Mouse (Mus musculus) liver, embryonic 14.5 days (tissue): ENCODE results near the gene Camkk2. TPM values are rescaled to one million over a fixed set of nuclear protein-coding genes. Genes with fewer than 3 reads are reported as not detected.

ENCODE experiments used
- ATAC-seq: fragments of 200-750 bp; cut with Nextera tagmentation; 2 replicates; pipeline ENCODE4 v1.8.0; 2017; ENCODE audit warnings: moderate number of reproducible peaks, mild to moderate bottlenecking, moderate library complexity; ENCODE audit not compliant: insufficient read depth
- DNase-seq, 3 experiments: peaks; one replicate each; pipeline ENCODE4 v3.0.0-alpha.2; 2012 to 2013; ENCODE audit warnings: low read depth in 3 of 3, low spot score in 3 of 3
- H3K27ac ChIP-seq: fragments of 300-500 bp; sonication (generic); 2 replicates; pipeline ENCODE4 v1.5.1; 2014; ENCODE audit warnings: moderate library complexity, mild to moderate bottlenecking, control low read depth, inconsistent platforms
- H3K27me3 ChIP-seq: fragments of 300-500 bp; sonication (generic); 2 replicates; pipeline ENCODE4 v1.6.1; 2014; ENCODE audit warnings: mild to moderate bottlenecking, low read length, moderate library complexity; ENCODE audit not compliant: control insufficient read depth, insufficient read depth
- H3K36me3 ChIP-seq: fragments of 300-500 bp; sonication (generic); replicated peaks from 2 replicates; pipeline ENCODE4 v1.6.1; 2014; ENCODE audit warnings: low read depth; ENCODE audit not compliant: control insufficient read depth, insufficient read depth
- H3K4me1 ChIP-seq, 2 experiments: fragments of 200-500 bp in 1 of 2; fragments of 300-500 bp in 1 of 2; sonication (generic) in 1 of 2; replicated peaks; 2 replicates each; pipeline ENCODE4 v1.6.1; 2012 to 2014; ENCODE audit warnings: antibody characterized with exemption in 1 of 2, inconsistent platforms in 1 of 2, low read length in 1 of 2; ENCODE audit not compliant: control insufficient read depth in 2 of 2, insufficient read depth in 2 of 2
- H3K4me2 ChIP-seq: fragments of 300-500 bp; sonication (generic); 2 replicates; pipeline ENCODE4 v1.6.1; 2014; ENCODE audit warnings: low read depth, mild to moderate bottlenecking, control low read depth, moderate library complexity
- H3K4me3 ChIP-seq, 2 experiments: fragments of 200-500 bp in 1 of 2; fragments of 300-500 bp in 1 of 2; sonication (generic) in 1 of 2; 2 replicates each; pipeline ENCODE4 v1.5.1; 2012 to 2014; ENCODE audit warnings: low read depth in 2 of 2, low read length in 2 of 2, mild to moderate bottlenecking in 2 of 2, control low read depth in 1 of 2, inconsistent platforms in 1 of 2, moderate library complexity in 1 of 2; ENCODE audit not compliant: insufficient read depth in 1 of 2
- H3K9ac ChIP-seq: fragments of 300-500 bp; sonication (generic); replicated peaks from 2 replicates; pipeline ENCODE4 v1.6.1; 2014; ENCODE audit warnings: mild to moderate bottlenecking, control low read depth, moderate library complexity
- H3K9me3 ChIP-seq: fragments of 300-500 bp; sonication (generic); 2 replicates; pipeline ENCODE4 v1.6.1; 2016; ENCODE audit warnings: low read length, mixed read lengths; ENCODE audit not compliant: control insufficient read depth
- CTCF ChIP-seq: IDR thresholded peaks from 2 replicates; pipeline ENCODE4 v1.5.1; 2016; ENCODE audit warnings: antibody characterized with exemption, low read depth, control low read depth
- EP300 ChIP-seq: IDR thresholded peaks from 2 replicates; pipeline ENCODE4 v1.6.1; 2016; ENCODE audit warnings: antibody characterized with exemption, low read depth
- WGBS: fragments of 180-500 bp; shearing (Covaris S2); extraction: QIAGEN DNeasy Blood & Tissue Kit; methylation state at CpG from one replicate; pipeline ENCODE4 v1.1.7; 2014; ENCODE audit not compliant: insufficient replicate concordance; 5-methylcytosine and 5-hydroxymethylcytosine counted together
- polyA plus RNA-seq, 2 experiments: library from polyadenylated mRNA; depleted of rRNA in 1 of 2; stranded (reverse) in 1 of 2; unstranded in 1 of 2; fragments of >200 nt; fragmentation: Nextera tagmentation in 1 of 2; extraction: Ambion mirVana in 1 of 2; gene quantifications; 2 replicates each; pipeline versions ENCODE4 v1.2.1 to v1.2.3; 2012 to 2014

The Camkk2 gene
- polyA plus RNA-seq, 2 experiments, result 5.9 to 6.3 TPM

DNA sequence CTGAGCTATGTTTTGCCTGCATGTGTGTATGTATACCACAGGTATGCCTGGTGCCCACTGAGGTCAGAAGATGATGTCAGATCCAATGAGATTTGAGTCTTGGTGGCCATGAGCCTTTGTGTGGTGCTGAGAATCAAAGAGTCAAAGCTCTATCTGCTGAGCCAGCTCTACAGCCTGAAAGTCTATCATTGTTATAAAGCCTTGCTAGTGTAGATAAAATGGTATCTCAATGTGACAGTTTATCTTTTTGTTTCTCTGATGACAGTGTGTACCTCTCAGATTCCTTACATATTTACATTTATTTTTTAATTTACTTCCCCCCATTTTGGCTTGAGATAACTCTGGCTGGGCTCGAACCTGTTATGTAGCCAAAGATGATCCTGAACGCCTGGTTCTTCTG, 75.6 kb downstream of the Camkk2 start:
- ATAC-seq, result no peak
- Histone ChIP-seq H3K4me1 (peaks cover 34 to 45% of the 10 kb centered on the region in 2 experiments), H3K4me2 (no peak overlapping the region), H3K27ac (no peak overlapping the region), H3K27me3 (no peaks in the 10 kb centered on the region), H3K9me3 (no peaks in the 10 kb centered on the region), H3K36me3 (no peaks in the 10 kb centered on the region), H3K9ac (no peak overlapping the region), H3K4me3 (no peak overlapping the region)
- TF ChIP-seq EP300, result peak; percentile 57
- no peak for TF ChIP-seq CTCF
- 39% methylated on average over 2 of the region's 2 CpGs for WGBS
- no peak for DNase-seq

DNA sequence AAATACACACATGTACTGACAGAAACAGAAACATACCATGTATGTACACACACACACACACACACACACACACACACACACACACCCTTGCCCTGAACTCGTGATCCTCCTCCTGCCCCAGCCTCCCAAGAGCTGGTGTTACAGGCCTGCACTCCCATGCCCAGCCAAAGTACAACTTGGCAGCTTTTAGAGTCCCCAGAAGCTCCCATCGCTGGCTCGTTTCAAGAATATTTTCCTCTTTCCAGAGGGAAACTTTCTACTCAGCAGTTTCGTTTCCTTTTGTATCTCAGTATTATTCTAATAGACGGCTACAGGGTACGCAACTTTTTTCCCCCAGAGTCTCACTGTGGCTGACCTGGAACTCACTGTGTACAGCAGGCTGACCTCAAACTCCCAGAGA, 77.1 kb downstream of the Camkk2 start:
- 70% methylated on average over 6 of the region's 6 CpGs for WGBS

DNA sequence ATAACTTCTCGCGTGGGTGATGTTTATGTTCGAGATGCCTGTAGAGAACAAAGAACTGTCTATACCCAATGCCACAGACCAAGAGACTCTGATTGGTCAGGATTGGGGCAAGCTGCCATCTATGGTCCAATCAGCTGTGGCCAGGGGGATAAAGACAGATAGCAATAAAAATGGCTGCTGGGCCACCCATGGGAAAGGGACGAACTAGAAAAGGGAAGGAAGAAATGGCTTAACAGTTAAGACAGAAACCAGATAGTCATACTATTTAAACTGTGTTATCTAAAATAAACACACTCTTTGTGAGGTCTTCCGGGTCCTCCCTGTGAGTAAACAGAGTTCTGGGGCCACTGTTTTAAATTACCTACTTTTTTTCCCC, 78.4 kb downstream of the Camkk2 start:
- Histone ChIP-seq H3K9ac (no peak overlapping the region), H3K4me2 (peak overlapping the region; percentile 54), H3K27me3 (no peaks in the 10 kb centered on the region), H3K27ac (peak overlapping the region; percentile 53), H3K9me3 (no peaks in the 10 kb centered on the region), H3K4me3 (no peak overlapping the region), H3K4me1 (peaks cover 40 to 50% of the 10 kb centered on the region in 2 experiments), H3K36me3 (no peaks in the 10 kb centered on the region)
- no peak for TF ChIP-seq CTCF
- TF ChIP-seq EP300, result no peak
- 25% methylated on average over 5 of the region's 5 CpGs for WGBS
- peak; percentile 70 for ATAC-seq
- DNase-seq, result peak in 2 of 3 experiments; percentile 43 to 49

More for the DNA sequence above, 77.1 kb downstream of the Camkk2 start:
- Histone ChIP-seq H3K4me2 (no peak overlapping the region), H3K27ac (no peak overlapping the region), H3K9me3 (no peaks in the 10 kb centered on the region), H3K27me3 (no peaks in the 10 kb centered on the region), H3K4me1 (peaks cover 34 to 46% of the 10 kb centered on the region in 2 experiments), H3K9ac (no peak overlapping the region), H3K36me3 (no peaks in the 10 kb centered on the region), H3K4me3 (no peak overlapping the region)
- no peak for DNase-seq
- no peak for ATAC-seq
- TF ChIP-seq EP300 (no peak), CTCF (no peak)

DNA sequence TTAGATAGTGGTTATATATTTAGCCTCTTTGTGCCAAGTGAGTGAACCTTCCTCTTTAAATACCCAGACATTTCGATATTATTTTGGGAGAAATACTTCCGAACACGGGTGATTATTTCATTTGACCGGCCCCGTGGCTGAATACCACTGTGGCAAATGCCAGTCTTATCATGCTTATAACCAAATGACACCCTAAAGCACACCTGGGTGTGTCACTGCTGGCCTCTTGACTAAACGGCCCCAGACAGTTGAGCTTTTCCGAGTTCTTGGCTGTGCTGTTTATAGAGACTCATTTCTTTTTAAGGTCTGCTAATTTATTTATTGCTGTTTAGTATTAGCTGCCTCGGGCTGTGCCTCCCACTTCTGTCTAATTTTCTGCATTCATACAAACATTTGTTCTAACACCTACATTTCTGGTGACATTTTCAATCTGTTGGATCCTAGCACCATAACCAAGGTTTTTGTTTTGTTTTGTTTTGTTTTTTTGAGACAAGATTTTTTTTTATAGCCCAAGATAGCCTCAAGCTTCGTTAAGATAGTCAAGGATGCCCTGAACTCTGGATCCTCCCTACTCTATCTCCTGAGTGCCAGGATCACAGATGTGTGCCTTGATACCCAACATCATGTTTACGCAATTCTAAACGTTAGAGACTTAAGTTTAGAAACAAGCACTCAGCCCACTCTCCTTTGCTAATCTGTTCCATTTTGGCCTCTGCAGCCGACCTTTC, 78.9 kb downstream of the Camkk2 start:
- no peak overlapping the region for H3K9ac ChIP-seq
- peak in 1 of 3 experiments; percentile 41 for DNase-seq
- peak overlapping the region; percentile 54 for H3K4me2 ChIP-seq
- peak; percentile 66; the same call in 1 of the 2 replicates for ATAC-seq
- peaks cover 40 to 51% of the 10 kb centered on the region in 2 experiments for H3K4me1 ChIP-seq
- H3K27me3 ChIP-seq, result no peaks in the 10 kb centered on the region
- 27% methylated on average over 12 of the region's 12 CpGs for WGBS
- H3K9me3 ChIP-seq, result no peaks in the 10 kb centered on the region
- H3K36me3 ChIP-seq, result no peaks in the 10 kb centered on the region
- H3K4me3 ChIP-seq, result no peak overlapping the region
- H3K27ac ChIP-seq, result peak overlapping the region; percentile 22
- TF ChIP-seq CTCF (no peak), EP300 (peak; percentile 61)

DNA sequence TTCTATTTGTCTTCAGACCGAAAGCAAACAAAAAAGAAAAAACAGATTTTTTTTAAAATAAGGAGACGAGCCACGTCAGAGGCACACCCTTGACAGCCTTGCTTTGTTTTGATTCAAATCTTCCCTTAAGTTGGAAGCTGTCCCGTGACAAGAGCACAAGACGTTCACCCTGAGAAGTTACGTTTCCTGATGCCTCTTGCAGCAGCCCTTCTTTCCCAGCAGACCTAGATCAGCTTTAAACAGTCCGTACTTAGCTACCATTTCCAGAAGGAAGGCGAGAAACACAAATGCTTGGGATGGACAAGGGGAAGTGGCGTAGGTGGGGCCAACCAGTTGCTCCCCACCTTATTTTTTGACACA, 80.5 kb downstream of the Camkk2 start:
- H3K27ac ChIP-seq, result no peak overlapping the region
- H3K4me1 ChIP-seq, result peaks cover 40 to 51% of the 10 kb centered on the region in 2 experiments
- WGBS, result 38% methylated on average over 9 of the region's 9 CpGs

More for the DNA sequence above, 80.5 kb downstream of the Camkk2 start:
- ATAC-seq (no peak), DNase-seq (no peak)
- peak overlapping the region; percentile 39 for H3K4me2 ChIP-seq
- H3K9me3 ChIP-seq, result no peaks in the 10 kb centered on the region
- no peaks in the 10 kb centered on the region for H3K27me3 ChIP-seq
- TF ChIP-seq CTCF (no peak), EP300 (no peak)
- no peak overlapping the region for H3K9ac ChIP-seq
- H3K36me3 ChIP-seq, result no peaks in the 10 kb centered on the region
- no peak overlapping the region for H3K4me3 ChIP-seq
